Mouse (Mus musculus): Measurements from ENCODE around the gene Klf16.

GRCm38 (mm10) chr10:80577195-80578130 is at the start of gene Klf16:
- no peak for TF ChIP-seq CTCF (IDR thresholded peaks at IDR 0.05; ENCODE audit: control insufficient read depth, insufficient read depth, insufficient replicate concordance, low read depth, low read length)
- peak; percentile 64 for TF ChIP-seq POLR2A (IDR thresholded peaks at IDR 0.05; ENCODE audit: control insufficient read depth, low read depth, low read length)

All from testis, adult 2 months (tissue).